In the genomic region with DNA sequence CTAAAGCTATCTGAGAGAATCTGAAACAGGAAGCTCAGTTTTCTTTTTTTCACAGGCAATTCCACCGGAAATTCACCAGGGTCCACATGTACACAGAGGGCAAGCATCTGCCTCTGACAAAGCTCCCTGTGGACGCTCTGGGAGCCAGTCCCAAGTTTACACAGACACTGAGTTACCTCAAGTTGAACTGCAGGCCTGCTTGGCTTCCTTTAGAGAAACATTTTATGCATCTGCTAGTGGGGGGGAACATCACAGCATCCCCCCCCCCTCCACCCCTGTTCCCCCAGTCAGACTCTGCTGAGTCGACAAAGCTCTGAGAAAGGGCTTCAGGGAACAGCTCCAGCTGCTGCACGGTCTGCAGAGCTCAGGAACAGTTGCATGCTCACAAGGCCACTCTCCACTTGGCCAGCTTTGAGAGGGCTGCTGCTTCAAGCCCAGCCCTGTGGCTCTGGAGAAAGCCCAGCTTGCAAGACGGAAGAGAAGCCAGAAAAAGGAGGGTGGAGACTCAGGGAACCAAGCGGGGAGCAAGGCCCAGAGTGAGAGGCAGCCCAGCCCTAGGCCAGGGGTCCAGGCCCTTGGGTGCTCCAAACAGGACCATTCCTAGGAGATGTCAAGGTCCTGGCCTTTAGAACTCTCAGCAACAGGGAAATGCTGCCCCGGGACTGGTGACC, we compare ENCODE assay signal across 8 mouse cellular contexts. TPM values are rescaled to one million over a fixed set of nuclear protein-coding genes. Genes with fewer than 3 reads are reported as not detected.
A peak's percentile ranks its signal among the peaks of the same experiment; 100 is the strongest.
DNase-seq lines count a peak whose midpoint lies in the region; ATAC-seq and TF ChIP-seq lines count a peak whose summit lies in the region.

No protein-coding gene starts in this region.

- H3K9me3 ChIP-seq in hindbrain, embryonic 12.5 days (replicated peaks): no peaks in the 10 kb centered on the region

- H3K36me3 ChIP-seq in hindbrain, embryonic 12.5 days: no peaks in the 10 kb centered on the region
- H3K36me3 ChIP-seq in macrophage (ENCODE audit: inconsistent target): peaks cover 11% of the 10 kb centered on the region
- no peaks in the 10 kb centered on the region for H3K36me3 ChIP-seq in small intestine, adult 2 months (ENCODE audit: control insufficient read depth, insufficient read depth, low read length)

- peak; percentile 38 for ATAC-seq in frontal cortex, adult (ENCODE audit: low TSS enrichment)
- ATAC-seq in hindbrain, embryonic 12.5 days (ENCODE audit: low FRiP score): 0 out of 2 replicates have a peak, but pooled peaks have one; percentile 5

- intact Hi-C loops in gastrocnemius, adult 2 months (cut with DNase I): no loop called here
- intact Hi-C loops in left cerebral cortex, postnatal 25 days (cut with DNase I): no loop called here

- TF ChIP-seq CTCF in gastrocnemius, adult 2 months (IDR thresholded peaks at IDR 0.05): no peak
- no peak for TF ChIP-seq CTCF in small intestine, adult 2 months (IDR thresholded peaks at IDR 0.05; ENCODE audit: extremely low read depth, insufficient read length, insufficient replicate concordance, low read depth, low read length)

- peak overlapping the region; percentile 87 for H3K27ac ChIP-seq in gastrocnemius, adult 2 months
- H3K27ac ChIP-seq in hindbrain, embryonic 12.5 days: peak overlapping the region; percentile 68; the same call in 1 of the 2 replicates
- H3K27ac ChIP-seq in macrophage: peak overlapping the region; percentile 84
- peak overlapping the region; percentile 65 for H3K27ac ChIP-seq in small intestine, adult 2 months (ENCODE audit: insufficient read depth, low read depth, low read length)

- no peak for DNase-seq in frontal cortex, postnatal 25 days (ENCODE audit: low spot score in 2 of 2)
- peak; percentile 55 for DNase-seq in cerebellum, adult 9-11 months
- peak; percentile 78 for DNase-seq in gastrocnemius, adult 2 months
- peak; percentile 37 to 50 for DNase-seq in left cerebral cortex, postnatal 25 days (ENCODE audit: low spot score in 2 of 2)

- peaks cover 15% of the 10 kb centered on the region for H3K4me1 ChIP-seq in hindbrain, embryonic 12.5 days
- peaks cover 7% of the 10 kb centered on the region for H3K4me1 ChIP-seq in small intestine, adult 2 months (ENCODE audit: control insufficient read depth, insufficient read depth, insufficient read length, low read length)

- TF ChIP-seq POLR2A in small intestine, adult 2 months (IDR thresholded peaks at IDR 0.05; ENCODE audit: low read depth, low read length): no peak; the same call in 1 of the 2 replicates

- peaks cover 63% of the 10 kb centered on the region for H3K79me2 ChIP-seq in macrophage (ENCODE audit: inconsistent target)

- H3K4me2 ChIP-seq in hindbrain, embryonic 12.5 days (replicated peaks): peak overlapping the region; percentile 89

- peak overlapping the region; percentile 97 for H3K4me3 ChIP-seq in gastrocnemius, adult 2 months
- H3K4me3 ChIP-seq in hindbrain, embryonic 12.5 days: peak overlapping the region; percentile 82
- peak overlapping the region; percentile 72 for H3K4me3 ChIP-seq in macrophage (ENCODE audit: inconsistent target)
- H3K4me3 ChIP-seq in small intestine, adult 2 months (ENCODE audit: low read depth, low read length): peak overlapping the region; percentile 87

- H3K9ac ChIP-seq in hindbrain, embryonic 12.5 days: peak overlapping the region; percentile 78

- no peaks in the 10 kb centered on the region for H3K27me3 ChIP-seq in hindbrain, embryonic 12.5 days
- no peaks in the 10 kb centered on the region for H3K27me3 ChIP-seq in small intestine, adult 2 months (ENCODE audit: control insufficient read depth, insufficient read depth, low read length)

- WGBS in hindbrain, embryonic 12.5 days: 25% methylated on average over 7 of the region's 7 CpGs
- 12% methylated on average over 7 of the region's 7 CpGs for WGBS in macrophage (ENCODE audit: missing documents)
- WGBS in small intestine, adult 2 months: 15% methylated on average over 7 of the region's 7 CpGs

RNA-seq across cellular contexts. Expression of a gene that starts 1.5 kb away (rescaled TPM):
- 1 to 10 TPM; 3.0 to 5.9 TPM for total RNA-seq in gastrocnemius, adult 2 months (2021)
- polyA plus RNA-seq in hindbrain, embryonic 12.5 days (2016; fragmentation: Nextera tagmentation; extraction: Ambion mirVana): 13.2 and 14.6 TPM in 2 replicates
- 10 to 100 TPM in 1 of 2 experiments, 1 to 10 TPM in 1; 8.9 to 11.6 TPM for total RNA-seq in left cerebral cortex, postnatal 25 days (2021)
- 100 to 1,000 TPM; 104 to 459 (median 241) TPM for total RNA-seq in macrophage (2018; cell fraction: chromatin; rRNA removed)
- 100 to 1,000 TPM in 2 of 26 experiments, 10 to 100 TPM in 24; 58.3 to 112 (median 76.4) TPM for total RNA-seq in macrophage (2018; cell fraction: cytosol; rRNA removed)
- total RNA-seq in macrophage (2018; cell fraction: nucleus; rRNA removed): 100 to 1,000 TPM; 110 to 294 (median 189) TPM
- 31.2 to 52.4 TPM (median 52.4 TPM) in 3 replicates for polyA plus RNA-seq in macrophage (2018)
- 9.6 and 13.1 TPM in 2 replicates for polyA plus RNA-seq in small intestine, adult 2 months (2012; rRNA removed)

Comparison
In these comparisons a context has a peak if more than half of its experiments do, and no peak if none do; other contexts are left out.
1. DNase-seq: peak in cerebellum, adult 9-11 months (single experiment), gastrocnemius, adult 2 months (single experiment) and left cerebral cortex, postnatal 25 days (2 of 2); none in frontal cortex, postnatal 25 days (0 of 2).
2. Peak in every context shown above with its lines, with median percentiles within 50 percentile points of each other: H3K27ac ChIP-seq and H3K4me3 ChIP-seq.